In the genomic region with DNA sequence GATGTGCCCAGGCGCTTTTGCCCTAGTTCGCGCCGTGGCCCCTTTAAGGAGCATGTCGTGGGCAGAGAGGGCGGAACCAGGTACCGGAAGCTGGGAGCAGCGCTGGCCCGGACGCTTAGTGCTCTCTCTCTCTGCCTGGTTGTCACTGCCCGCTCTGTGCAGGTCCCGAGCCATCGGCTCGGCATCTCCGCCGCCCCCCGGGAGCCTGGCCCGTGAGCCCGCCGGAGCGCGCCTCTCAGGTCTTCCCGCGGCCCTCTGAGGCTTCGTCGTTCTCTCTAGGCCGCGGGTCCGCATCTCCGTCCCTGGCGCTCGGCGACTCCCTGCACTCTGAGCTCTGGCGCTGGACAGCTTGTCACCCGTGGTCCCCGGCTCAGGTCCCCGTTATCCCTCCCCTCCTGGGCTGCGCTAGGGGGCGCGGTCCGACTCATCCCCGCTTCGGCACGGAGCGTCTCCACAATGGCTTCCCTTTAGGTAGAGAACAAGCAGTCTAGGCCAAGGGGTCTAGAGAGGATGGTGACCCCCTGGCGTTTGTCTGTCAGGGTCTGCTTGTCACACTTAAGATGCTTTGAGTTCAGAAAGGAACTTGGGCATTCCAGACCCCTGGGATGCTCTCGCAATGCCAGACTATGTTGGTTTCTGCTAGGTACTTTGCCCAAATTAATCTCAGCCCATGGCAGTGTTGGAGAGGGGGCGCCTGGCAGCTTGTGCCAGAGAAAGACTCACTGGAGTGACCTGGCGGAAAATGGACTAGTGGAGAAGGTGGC, we compare ENCODE assay signal across 8 mouse cellular contexts. TPM values are rescaled to one million over a fixed set of nuclear protein-coding genes. Genes with fewer than 3 reads are reported as not detected.
DNase-seq lines count a peak whose midpoint lies in the region; ATAC-seq and TF ChIP-seq lines count a peak whose summit lies in the region.

Gene Adck2, plus strand, starts transcription at position 83 of the 764 bp plus-strand sequence.

- WGBS in hindbrain, postnatal 0 days, result 3% methylated on average over 48 of the region's 49 CpGs

- peaks cover 6% of the 10 kb centered on the region; the same call in 1 of the 2 replicates for H3K36me3 ChIP-seq in hindbrain, postnatal 0 days (ENCODE audit: insufficient read depth, low read length)

- H3K4me3 ChIP-seq in hindbrain, postnatal 0 days (ENCODE audit: low read length), result peak within 1 kb of the TSS; percentile 67
- peak within 1 kb of the TSS; percentile 74 for H3K4me3 ChIP-seq in left cerebral cortex, adult 2 months

- peak; percentile 42 to 52 for DNase-seq in gastrocnemius, adult 8-10 months (ENCODE audit: low spot score in 2 of 2)
- peak; percentile 91 for DNase-seq in hindbrain, postnatal 0 days (ENCODE audit: low spot score)
- peak; percentile 76 to 79 for DNase-seq in left cerebral cortex, adult 2 months (ENCODE audit: extremely low spot score in 1 of 2, low spot score in 2 of 2)
- DNase-seq in right cerebral cortex, adult 2 months (ENCODE audit: low spot score in 2 of 2), result peak; percentile 72 to 81
- DNase-seq in urinary bladder, postnatal 25 days (ENCODE audit: low spot score), result peak; percentile 64

- no peaks in the 10 kb centered on the region for H3K27me3 ChIP-seq in hindbrain, postnatal 0 days (ENCODE audit: insufficient read depth, low read length)

- H3K9me3 ChIP-seq in hindbrain, postnatal 0 days (ENCODE audit: low read length), result no peaks in the 10 kb centered on the region

- TF ChIP-seq CTCF in hindbrain, postnatal 0 days (IDR thresholded peaks at IDR 0.05; ENCODE audit: low read depth), result peak; percentile 64
- peak; percentile 33 for TF ChIP-seq CTCF in left cerebral cortex, adult 2 months (IDR thresholded peaks at IDR 0.05)

- peak within 1 kb of the TSS; percentile 69 for H3K4me2 ChIP-seq in hindbrain, postnatal 0 days (ENCODE audit: low read depth, low read length)

- peak within 1 kb of the TSS; percentile 77 for H3K9ac ChIP-seq in hindbrain, postnatal 0 days (replicated peaks; ENCODE audit: low read length)

- ATAC-seq in activated CD4-positive, CD25-positive, alpha-beta regulatory T cell, adult 4 months, result peak; percentile 99
- peak; percentile 97 for ATAC-seq in common myeloid progenitor, adult 5-6 weeks (replicated peaks; ENCODE audit: low read depth, poor library complexity, severe bottlenecking)
- ATAC-seq in hindbrain, postnatal 0 days, result peak; percentile 94
- peak; percentile 96 for ATAC-seq in megakaryocyte, adult 5-6 weeks (ENCODE audit: poor library complexity, severe bottlenecking)

- intact Hi-C loops in left cerebral cortex, adult 2 months (cut with DNase I), result loop anchor here (2.0 kb wide), 1 partner anchor 155 kb away; no protein-coding TSS in a partner anchor

- peaks cover 10% of the 10 kb centered on the region; the same call in 1 of the 2 replicates for H3K4me1 ChIP-seq in hindbrain, postnatal 0 days (ENCODE audit: insufficient read depth, low read length)

- peak within 1 kb of the TSS; percentile 95 for H3K27ac ChIP-seq in hindbrain, postnatal 0 days
- H3K27ac ChIP-seq in left cerebral cortex, adult 2 months, result peak within 1 kb of the TSS; percentile 96

RNA-seq across cellular contexts. Expression of gene Adck2, which starts in this region (rescaled TPM):
- 10 to 100 TPM; 21.6 to 27.7 TPM for polyA plus RNA-seq in activated CD4-positive, CD25-positive, alpha-beta regulatory T cell, adult 4 months (2017; shearing (Covaris generic))
- 7.7 and 9.6 TPM in 2 replicates for total RNA-seq in common myeloid progenitor, adult 5-6 weeks (2017)
- total RNA-seq in gastrocnemius, adult 8-10 months (2022), result 1 to 10 TPM; 4.6 to 5.5 (median 5.1) TPM
- 14.8 and 18.8 TPM in 2 replicates for total RNA-seq in hindbrain, postnatal 0 days (2014; rRNA removed)
- polyA plus RNA-seq in hindbrain, postnatal 0 days (2015; fragmentation: Nextera tagmentation; extraction: Ambion mirVana), result 35.6 and 36.9 TPM in 2 replicates
- 10 to 100 TPM; 26.6 to 29.1 TPM for total RNA-seq in left cerebral cortex, adult 2 months (2021)
- 4.4 and 7.1 TPM in 2 replicates for total RNA-seq in megakaryocyte, adult 5-6 weeks (2015)
- total RNA-seq in megakaryocyte, adult 5-6 weeks (2017), result 5.9 and 12.6 TPM in 2 replicates

Comparison
In these comparisons a context has a peak if more than half of its experiments do, and no peak if none do; other contexts are left out.
1. Peak in every context shown above with its lines: DNase-seq, ATAC-seq, H3K4me3 ChIP-seq and H3K27ac ChIP-seq.